Mouse (Mus musculus): ENCODE results near the gene Mlf2. TPM values are rescaled to one million over a fixed set of nuclear protein-coding genes. Genes with fewer than 3 reads are reported as not detected.
A peak's percentile ranks its signal among the peaks of the same experiment; 100 is the strongest.

Gene Mlf2
- total RNA-seq, 2 experiments from 2014 or later: 195 to 197 TPM

DNA sequence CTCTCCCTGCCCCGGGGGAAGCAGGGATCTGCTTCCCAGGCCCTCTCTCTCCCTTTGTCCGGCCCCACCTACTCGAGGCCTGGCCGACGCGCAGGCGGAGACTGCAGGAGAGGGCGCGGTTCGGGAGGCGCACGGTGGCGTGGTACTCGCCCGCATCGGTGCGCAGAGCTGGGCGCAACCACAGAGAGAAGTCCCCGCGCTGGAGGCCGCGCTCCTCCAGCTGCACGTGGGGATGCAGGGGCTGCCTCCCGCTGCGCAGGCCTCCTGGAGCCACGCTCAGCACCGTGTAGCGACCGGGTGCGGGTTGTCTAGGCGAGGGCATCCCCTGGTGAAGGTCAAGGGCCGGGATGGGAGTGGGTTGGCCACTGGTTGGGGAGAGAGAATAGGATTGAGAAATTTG lies 21.2 kb upstream of the Mlf2 start:
- intact Hi-C loops (cut with DNase I): loop anchor here (10.0 kb wide), 1 partner anchor 445 kb away; no protein-coding TSS in a partner anchor

DNA sequence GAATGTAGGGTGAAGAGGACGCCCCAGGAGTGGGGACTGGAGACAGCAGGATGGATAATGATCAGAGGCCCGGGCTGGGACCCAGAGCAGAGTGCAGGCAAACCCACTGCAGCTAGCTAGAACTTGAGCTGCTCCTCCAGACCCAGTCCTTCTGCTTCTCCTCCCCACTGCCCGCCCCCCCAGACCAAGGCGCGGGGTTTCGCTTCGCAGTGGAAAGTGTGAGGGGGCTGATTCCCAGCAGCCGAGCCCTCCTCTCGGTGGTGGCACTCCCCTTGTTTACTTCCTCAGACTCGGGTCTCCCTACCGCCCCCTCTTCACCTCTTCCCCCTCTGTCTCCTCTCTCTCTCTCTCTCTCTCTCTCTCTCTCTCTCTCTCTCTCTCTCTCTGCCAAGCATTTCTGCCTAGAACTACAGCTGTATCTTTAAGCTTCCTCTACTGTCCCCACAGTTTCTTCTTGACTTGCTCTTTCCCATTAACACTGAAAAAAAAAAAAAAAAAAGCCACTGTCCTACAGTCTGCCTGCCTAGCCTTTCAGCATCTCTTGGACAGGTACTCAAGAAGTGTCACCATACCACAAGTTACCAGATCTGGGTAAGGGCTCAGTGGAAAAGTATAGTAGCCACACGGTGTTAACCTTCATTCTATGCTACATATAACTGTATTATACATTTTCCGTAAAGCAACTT lies 19.5 kb upstream of the Mlf2 start, which contains the start of gene Lag3:
TSS of gene Lag3 (minus strand) at position 173 of the 686 bp plus-strand sequence.
- intact Hi-C loops (cut with DNase I): loop anchor here (10.0 kb wide), 1 partner anchor 443 kb away; no protein-coding TSS in a partner anchor
- no peak for DNase-seq

More for the DNA sequence above, 21.2 kb upstream of the Mlf2 start:
- no peak for DNase-seq

DNA sequence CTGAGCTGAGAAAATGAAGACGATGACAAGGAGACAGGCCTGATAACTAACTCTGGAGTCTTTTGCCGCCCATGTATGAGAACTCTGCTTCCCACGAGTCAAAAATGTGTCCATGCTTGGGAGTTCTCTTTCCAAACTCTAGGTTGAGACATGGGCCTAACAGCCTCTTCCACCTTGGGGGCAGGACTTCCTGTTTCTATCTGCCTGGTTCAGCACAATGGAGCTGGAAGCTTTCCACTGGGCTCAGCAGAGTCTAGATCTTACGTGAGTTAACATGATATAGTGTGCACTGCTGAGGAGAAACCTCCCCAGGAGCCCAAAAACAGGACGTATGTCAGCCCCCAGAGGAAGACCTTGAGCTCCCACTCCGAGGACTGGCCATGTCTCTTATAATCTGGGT lies 18.0 kb upstream of the Mlf2 start:
- intact Hi-C loops (cut with DNase I): loop anchor here (10.0 kb wide), 1 partner anchor 442 kb away; no protein-coding TSS in a partner anchor

DNA sequence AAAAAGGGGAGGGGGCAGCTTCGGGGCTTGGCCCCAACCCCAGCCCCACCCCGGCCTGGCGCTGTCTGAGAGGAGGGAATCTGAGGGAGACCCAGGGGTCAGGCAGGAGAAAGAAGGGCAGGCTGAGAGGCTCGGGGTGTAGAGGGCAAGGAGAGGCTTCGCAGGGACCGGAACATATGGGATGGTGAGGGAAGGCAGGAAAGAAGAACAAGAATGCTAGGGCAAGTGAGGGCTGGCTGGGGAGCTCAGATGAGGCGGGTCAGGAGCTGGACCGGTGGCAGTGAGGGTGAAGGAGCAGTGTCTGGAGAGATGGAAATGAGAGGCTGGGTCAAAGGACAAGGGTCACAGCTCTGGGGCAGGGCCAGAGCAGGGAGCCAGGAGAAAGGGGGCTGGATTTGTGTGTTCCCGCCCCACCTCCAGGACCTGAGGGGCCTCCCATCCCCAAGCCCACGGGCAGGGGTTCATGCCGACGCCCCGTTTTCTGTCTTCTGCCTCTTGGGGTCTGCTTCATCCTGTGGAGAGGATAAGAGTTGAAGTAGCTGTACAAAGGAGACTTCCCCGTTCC lies 17.4 kb upstream of the Mlf2 start:
- DNase-seq: no peak
- intact Hi-C loops (cut with DNase I): loop anchor here (10.0 kb wide), 1 partner anchor 441 kb away; no protein-coding TSS in a partner anchor

More for the DNA sequence above, 18.0 kb upstream of the Mlf2 start:
- no peak for DNase-seq

DNA sequence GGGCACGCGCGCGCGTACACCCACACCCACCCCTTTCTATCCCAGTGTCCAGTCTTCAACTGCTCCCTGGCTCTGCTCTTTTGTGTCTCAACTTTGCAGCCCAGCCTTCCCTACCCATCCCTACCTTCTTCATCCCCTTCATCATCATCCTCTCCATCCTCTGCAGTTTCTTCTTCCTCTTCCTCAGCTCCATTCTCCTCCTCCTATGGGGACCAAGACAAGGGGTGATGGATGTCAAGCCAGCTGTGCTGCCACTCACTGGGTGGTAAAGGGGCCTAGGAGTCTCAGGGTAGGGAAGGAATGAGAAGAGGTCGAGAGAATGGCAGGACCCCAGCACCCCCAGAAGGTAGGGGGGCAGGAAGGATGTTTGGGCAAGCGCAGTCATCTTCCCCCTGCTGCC lies 16.7 kb upstream of the Mlf2 start:
- DNase-seq: no peak
- intact Hi-C loops (cut with DNase I): loop anchor here (10.0 kb wide), 1 partner anchor 440 kb away; no protein-coding TSS in a partner anchor

DNA sequence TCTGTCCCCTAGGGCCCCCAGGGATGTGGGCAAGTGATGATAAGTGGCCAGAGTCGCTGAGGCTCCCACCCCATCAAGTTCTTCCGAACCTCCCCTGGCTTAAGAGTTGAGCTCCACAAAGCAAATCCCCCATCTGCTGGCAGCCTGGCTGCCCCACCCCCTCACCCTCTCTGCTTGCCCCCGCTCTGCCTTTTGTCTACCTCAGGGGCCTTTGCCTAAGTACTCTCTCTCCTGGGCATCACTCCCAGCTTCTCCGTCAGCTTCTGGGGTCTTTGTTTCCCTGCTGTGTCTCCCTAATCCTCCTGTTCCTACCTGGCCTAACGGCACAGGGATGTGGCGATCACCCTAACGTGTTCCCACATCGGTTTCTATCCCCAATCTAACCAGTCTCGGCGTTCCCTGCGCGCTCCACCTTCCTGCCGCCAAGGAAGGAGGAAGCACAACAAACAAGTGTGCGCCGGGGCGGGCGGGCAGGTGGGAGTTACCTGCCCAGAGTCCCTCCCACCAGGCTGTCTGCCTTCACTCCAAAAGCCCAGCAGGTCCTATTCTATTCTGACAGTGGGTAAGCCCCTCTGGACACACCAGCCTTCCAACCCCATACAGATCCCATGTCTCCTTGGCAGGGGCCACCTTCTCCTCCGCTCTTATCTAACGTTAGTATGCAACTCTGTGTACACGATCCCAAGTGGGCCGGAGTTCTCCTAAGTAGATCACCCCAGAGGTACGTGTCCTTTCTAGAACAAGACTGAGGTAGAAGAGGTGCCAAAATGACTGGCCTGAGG lies 15.8 kb upstream of the Mlf2 start:
- intact Hi-C loops (cut with DNase I): loop anchor here (10.0 kb wide), 1 partner anchor 439 kb away; no protein-coding TSS in a partner anchor
- DNase-seq: peak in 1 of 2 experiments; percentile 32

DNA sequence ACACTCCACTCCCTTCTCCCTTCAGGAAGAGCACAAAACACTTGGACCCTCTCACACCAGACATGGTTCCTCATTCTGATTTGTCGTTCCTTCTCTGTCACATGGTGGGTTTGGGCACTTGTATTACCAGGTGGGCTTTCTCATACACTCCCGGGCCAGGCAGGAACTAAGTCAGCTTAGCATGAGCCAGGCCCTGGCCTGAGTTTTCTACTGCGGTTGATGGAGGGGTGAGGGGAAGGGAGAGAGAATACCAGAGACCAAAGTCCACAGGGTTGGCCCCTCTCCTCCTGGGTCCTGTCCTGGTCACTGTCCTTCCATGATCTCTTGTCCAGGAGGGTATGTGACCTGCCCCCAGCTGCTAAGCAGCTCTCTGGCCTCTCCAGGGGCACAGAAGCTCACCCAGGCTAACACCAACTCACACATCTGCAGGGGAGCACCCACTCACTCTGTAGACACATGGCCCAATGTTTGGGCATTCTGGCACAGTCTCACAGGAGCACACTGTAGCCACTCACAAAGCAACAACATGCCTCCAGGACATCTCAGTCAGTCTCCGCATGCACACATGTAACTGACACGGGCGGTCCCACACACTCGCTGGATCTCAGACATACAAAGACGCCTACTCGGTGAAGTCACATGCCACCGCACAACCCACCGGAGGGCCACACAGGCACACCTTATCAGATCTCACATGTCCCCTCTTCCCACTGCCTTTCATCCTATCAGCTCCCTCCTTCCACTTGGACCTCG lies 15.1 kb upstream of the Mlf2 start:
- peak; percentile 19 to 27 for DNase-seq
- intact Hi-C loops (cut with DNase I): loop anchor here (10.0 kb wide), 1 partner anchor 439 kb away; no protein-coding TSS in a partner anchor

DNA sequence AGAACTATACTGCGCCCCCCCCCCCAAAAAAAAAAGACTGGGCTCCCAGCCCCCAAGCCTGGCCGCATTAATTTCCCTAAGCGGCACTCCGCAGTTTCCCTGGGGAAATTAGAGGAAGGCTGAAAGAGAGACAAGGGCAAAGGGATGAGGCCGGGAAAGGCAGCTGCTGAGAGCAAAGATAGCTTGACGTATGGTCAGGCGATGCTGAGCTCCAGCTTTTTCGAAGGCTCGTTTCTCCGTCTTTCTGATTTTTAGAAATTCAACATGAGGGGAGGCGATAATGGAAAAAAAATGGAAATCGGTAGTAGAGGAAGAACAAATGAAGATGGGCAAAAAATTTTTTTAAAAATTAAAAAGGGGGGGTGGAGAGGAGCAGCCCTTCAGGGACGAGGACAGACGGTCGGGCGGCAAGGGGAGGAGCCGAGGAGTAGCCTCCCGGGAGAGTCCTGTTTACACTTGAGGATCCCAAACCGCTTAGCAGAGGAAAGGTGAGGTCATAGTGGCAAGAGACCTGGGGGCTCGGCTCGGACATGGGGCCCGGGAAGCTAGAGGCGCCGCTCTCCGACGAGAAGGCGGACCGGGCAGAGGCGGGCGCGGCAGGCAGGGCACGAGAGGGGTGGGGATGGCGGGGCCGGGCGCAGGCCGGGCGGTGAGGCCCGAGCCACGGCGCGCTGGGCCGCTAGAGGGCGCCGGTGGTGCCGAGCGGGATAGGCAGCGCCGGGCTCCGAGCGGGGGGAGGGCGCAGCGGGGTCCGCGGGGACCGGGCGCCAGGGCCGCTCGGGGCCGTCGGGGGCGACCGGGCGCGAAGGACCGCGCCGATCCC lies 14.3 kb upstream of the Mlf2 start:
- peak; percentile 97 for DNase-seq
- intact Hi-C loops (cut with DNase I): loop anchor here (1.0 to 10.0 kb wide), 3 partner anchors 13 to 438 kb away; no protein-coding TSS in a partner anchor

DNA sequence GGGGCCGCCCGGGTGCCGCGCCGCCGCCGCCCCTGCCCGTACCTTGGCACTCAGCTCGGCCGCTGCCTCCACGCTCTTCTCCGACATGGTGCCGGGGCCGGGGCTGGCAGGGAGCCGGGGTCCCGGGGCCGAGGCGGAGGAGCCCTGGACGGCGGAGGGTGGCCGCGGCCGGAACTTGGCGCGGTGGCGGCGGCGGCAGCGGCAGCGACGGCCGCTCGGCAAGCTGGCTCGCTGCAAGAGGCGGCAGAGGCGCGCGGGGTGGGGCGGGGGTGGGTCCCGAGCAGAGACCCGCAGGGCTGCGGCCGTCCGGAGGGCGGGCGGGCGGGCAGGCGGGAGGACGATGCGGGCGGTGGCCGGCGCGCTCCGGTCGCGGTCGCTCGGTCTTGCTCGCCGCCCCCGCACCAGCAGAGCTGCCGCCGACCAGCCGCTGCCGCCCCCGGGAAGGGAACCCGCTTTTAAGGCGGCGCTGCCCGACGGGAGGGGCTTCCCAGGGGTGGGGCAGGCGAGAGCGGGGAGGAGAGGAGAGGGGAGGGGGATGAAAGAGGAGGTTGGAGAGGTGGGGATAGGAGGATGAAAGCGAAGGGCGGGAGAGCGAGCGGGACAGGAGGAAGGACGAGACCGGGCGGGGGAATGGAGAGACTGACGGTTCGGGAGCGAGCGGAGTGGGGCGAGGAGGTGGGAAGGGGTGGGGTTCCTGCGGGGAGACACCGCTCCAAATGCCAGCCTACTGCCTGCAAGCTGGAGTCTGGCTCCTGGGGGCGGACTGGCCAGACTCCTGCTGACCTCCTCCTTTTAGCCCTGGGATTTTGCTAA lies 13.5 kb upstream of the Mlf2 start:
- DNase-seq: peak; percentile 89 to 93
- intact Hi-C loops (cut with DNase I): loop anchor here (1.0 to 10.0 kb wide), 3 partner anchors 13 to 437 kb away; no protein-coding TSS in a partner anchor

DNA sequence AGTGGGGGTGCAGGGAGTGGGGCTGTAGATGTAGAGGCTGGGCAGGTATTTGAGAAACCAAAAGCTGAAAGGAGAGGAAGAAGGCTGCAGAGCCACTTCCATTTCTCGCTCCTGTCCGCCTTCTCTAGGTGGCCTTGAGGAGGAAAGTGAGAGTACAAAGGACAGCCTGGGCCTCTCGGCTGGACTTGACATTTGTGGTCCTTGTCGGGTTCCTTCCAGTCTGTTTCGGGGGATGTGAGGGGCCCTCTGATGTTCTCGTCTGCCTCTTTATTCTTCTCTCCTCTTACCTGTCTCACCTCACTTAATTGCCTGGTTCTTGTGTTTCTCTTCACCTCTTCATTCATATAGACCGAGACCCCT lies 12.9 kb upstream of the Mlf2 start:
- intact Hi-C loops (cut with DNase I): loop anchor here (10.0 kb wide), 1 partner anchor 436 kb away; no protein-coding TSS in a partner anchor
- DNase-seq: no peak

DNA sequence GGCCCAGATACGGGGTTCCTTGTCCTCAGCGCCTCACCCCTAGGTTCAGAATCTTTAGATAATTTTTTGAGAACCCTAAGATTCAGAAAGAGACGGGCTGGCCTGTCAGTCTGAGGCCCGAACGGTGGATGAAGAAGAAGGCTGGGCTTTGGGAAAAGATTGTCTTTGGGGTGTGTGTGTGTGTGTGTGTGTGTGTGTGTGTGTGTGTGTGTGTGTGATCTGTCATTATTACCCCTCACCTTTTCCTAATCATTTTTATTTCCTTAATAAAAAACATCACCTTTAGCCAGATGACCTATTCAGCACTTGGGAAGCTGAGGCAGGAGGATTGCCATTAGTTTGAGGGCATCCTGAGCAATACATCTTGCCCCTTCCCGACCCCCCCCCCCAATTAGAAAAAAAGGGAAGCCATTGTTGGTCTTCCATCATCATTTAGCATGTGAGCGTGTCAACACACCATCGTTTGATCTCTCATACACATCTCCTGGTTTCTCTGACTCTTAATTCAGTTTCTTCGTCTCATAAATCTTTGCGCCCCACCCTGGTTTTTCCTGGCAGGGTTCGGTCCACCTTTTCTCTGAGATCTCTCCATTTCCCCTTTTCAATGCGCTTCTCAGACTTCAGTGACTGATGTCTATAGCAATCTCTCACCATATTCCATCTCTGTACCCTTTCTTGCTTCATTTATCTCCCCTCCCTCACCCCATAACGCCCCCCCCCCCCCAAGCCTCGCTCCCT lies 12.1 kb upstream of the Mlf2 start:
- DNase-seq: no peak
- intact Hi-C loops (cut with DNase I): loop anchor here (10.0 kb wide), 1 partner anchor 436 kb away; no protein-coding TSS in a partner anchor

DNA sequence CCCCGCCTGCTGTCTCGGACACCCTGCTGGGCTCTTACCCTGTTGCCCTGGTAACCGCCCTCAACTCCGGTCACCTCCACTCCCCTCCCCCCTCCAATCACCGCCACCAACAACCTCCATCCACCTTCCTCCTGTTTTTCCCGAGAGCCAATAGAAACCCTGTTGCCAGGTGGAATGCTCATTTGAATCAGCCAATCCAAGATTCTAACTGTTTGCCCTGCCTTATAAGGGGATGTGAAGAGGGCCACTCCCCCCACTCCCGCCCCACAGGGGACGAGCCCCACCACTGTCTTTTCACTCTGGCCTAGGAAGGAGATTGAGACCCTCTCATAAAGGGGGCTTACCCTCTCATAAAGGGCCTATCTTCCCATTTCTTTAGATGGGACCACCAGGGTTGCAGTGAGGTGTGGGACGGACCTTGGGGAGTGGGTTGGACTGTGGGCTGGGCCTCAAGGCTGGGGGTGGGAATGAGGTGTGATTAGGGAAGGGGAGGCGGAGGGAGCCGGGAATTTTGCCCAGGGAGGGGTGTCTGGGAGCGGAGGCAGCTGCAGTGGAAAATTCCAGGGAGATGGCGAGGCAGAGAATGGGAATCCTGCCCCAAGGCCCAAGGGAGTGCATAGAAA lies 11.4 kb upstream of the Mlf2 start, which contains the start of gene Ptms:
TSS of gene Ptms (minus strand) at position 409 of the 623 bp plus-strand sequence.
- intact Hi-C loops (cut with DNase I): loop anchor here (10.0 kb wide), 1 partner anchor 435 kb away; no protein-coding TSS in a partner anchor

DNA sequence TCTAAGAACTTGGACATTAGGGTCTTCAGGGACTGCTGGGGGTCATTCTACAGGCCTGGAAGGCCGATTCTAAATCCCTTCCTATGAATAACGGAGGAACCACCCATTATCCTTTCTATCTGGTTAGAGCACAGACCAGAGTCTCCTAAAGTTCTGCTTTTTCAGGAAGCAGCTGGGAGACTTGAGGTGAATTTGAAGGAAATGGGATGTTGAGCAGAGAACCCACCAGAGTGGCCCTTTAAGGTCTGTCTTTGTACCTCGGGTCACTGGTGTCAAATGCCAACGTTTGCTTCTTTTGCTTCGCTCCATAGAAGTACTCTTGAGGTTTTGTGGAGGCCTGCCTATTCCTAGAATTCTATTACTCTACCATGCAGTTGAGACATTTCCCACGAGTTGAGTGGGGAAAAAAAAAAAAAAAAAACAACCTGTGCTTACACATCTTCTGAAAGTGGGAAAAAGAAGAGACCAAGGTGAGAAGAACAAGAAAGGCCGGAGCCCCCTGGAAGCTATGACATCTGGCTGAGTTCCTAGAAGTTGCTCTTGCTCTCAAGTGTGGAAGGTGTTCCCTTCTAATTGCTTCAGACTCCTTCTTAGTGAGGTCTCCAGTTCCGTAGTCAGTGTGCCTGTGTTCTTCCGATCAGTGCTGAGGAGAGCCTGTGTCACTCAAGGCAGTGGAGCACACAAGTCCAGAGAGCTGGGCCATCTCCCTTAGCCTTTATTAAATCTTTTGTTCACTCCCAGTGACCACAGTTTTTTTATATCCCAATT lies 10.7 kb upstream of the Mlf2 start:
- peak in 1 of 2 experiments; percentile 17 for DNase-seq
- intact Hi-C loops (cut with DNase I): no loop called here

More for the DNA sequence above, 11.4 kb upstream of the Mlf2 start, which contains the start of gene Ptms:
- DNase-seq: peak; percentile 91 to 93

DNA sequence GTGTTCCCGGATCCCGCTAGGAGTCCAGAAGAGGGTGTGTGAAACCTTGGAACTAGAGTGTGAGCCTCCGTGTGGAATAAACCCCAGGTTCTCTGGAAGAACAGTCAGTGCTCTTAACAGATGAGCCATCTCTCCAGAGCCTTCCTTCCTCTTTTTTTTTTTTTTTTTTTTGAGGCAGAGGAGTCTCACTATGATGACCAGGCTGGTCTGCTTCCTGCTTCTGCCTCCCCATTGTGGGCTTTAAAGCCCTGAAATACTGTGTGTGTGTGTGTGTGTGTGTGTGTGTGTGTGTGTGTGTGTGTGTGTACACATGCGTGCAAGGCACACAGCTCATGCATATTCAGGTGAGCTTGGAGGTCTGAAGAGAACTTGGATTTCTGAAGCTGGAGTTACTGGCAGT lies 9.6 kb upstream of the Mlf2 start:
- intact Hi-C loops (cut with DNase I): no loop called here
- no peak for DNase-seq

DNA sequence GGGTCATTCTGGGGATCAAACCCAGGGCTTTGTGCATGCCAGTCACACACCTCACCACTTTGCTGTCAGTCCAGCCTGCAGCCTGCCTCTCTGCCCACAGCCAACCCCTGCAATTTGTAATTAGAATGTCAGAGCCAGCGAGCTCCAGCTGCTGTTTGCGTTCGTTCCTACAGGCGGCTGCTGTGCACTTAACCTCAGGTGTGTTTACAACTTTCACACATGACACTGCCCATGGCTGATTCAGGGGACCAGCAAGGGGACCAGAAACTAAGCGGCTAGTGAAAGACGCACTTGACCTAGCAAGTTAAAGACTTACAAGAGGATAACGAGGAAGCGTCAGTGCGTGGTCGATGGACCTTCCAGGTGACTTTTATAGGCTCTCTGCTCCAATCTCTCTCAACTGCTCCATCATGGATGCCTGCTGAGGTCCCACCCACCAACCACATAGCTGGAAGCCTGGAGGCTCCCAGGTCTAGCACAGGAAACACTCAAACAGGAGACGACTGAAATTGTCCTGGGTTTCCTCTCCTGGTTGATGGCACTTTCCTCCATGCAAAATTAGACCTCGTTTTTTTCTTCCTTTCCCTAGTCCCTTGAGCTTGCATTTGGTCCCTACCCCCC lies 5.9 kb upstream of the Mlf2 start:
- intact Hi-C loops (cut with DNase I): no loop called here

DNA sequence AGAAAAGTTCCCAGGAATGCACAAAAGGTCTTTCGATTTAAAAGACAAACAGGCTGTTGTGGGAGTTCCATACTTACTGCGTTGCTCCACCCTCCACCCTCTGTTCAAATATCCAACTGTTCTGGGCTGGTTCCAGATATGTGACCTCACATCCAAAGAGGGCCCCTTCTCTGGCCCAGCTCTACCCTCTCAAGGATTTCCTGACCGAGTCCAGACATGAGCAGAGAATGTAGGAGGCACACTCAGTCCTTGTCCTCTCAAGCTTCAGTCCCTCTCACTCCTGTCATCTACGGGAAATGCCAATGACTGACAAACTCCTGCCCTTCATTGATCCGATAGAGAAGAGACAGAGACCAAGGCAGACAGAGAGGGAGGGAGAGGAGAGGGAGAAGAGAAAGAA lies 5.2 kb upstream of the Mlf2 start:
- peak in 1 of 2 experiments; percentile 46 for DNase-seq
- intact Hi-C loops (cut with DNase I): no loop called here

More for the DNA sequence above, 5.9 kb upstream of the Mlf2 start:
- DNase-seq: no peak

Measured in heart, postnatal 36 days (tissue).